Comparison of ENCODE assay signal across 13 mouse cellular contexts in the genomic region with DNA sequence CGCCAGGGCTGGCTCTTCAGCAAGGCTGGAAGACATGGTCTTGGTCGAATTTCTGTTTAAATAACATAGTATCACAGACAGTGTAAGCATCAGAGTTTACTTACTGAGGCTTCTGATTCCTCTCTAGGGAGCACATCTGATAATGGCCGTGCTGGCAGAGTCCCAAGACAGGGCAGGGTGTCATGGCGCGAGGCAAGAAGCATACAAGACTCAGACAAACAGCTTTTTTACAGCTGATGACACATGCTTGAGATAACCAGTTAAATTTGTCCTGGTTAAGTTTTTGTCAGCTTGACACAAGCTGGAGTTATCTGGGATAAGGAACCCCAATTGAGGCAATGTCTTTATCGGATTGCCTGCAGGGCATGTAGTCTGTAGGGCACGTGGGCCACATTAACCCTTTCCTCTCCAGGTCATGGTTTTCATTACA. TPM values are rescaled to one million over a fixed set of nuclear protein-coding genes. Genes with fewer than 3 reads are reported as not detected.
A peak's percentile ranks its signal among the peaks of the same experiment; 100 is the strongest.
DNase-seq lines count a peak whose midpoint lies in the region; ATAC-seq and TF ChIP-seq lines count a peak whose summit lies in the region.
"Had no signal": no experiment of that assay in that cellular context is flagged by ENCODE, and none has a peak within 500 bp of the region (broad histone marks: within the 10 kb centered on the region; RNA-seq: fewer than 3 reads in every experiment).

No protein-coding gene starts in this region.

- peak overlapping the region; percentile 57 to 66 for H3K4me3 ChIP-seq in liver, embryonic 14.5 days (ENCODE audit: insufficient read depth in 1 of 2, low read depth in 2 of 2, low read length in 2 of 2)
- H3K4me3 ChIP-seq: forebrain, embryonic 10.5 days; limb, embryonic 13.5 days had no signal

- H3K4me1 ChIP-seq in liver, embryonic 14.5 days (replicated peaks; ENCODE audit: control insufficient read depth in 2 of 2, insufficient read depth in 2 of 2, low read length in 1 of 2): peaks cover 17 to 24% of the 10 kb centered on the region in 2 experiments
- H3K4me1 ChIP-seq: limb, embryonic 13.5 days had no signal

- peak; percentile 96 for ATAC-seq in liver, embryonic 14.5 days (ENCODE audit: insufficient read depth)

- peak overlapping the region; percentile 91 for H3K27ac ChIP-seq in liver, embryonic 14.5 days
- H3K27ac ChIP-seq: forebrain, embryonic 10.5 days; kidney, postnatal 0 days; limb, embryonic 13.5 days had no signal

- TF ChIP-seq CTCF in liver, embryonic 14.5 days (IDR thresholded peaks at IDR 0.05; ENCODE audit: low read depth): no peak

- peak; percentile 94 for TF ChIP-seq EP300 in liver, embryonic 14.5 days (IDR thresholded peaks at IDR 0.05; ENCODE audit: low read depth)

- no peaks in the 10 kb centered on the region for H3K36me3 ChIP-seq in liver, embryonic 14.5 days (replicated peaks; ENCODE audit: control insufficient read depth, insufficient read depth, low read depth)
- H3K36me3 ChIP-seq: forebrain, embryonic 10.5 days; limb, embryonic 13.5 days had no signal

- peak overlapping the region; percentile 71 for H3K4me2 ChIP-seq in liver, embryonic 14.5 days (ENCODE audit: low read depth)
- H3K4me2 ChIP-seq: limb, embryonic 13.5 days had no signal

- WGBS in liver, embryonic 14.5 days (ENCODE audit: insufficient replicate concordance): 10% methylated on average over 7 of the region's 7 CpGs

- no peaks in the 10 kb centered on the region for H3K27me3 ChIP-seq in liver, embryonic 14.5 days (ENCODE audit: control insufficient read depth, insufficient read depth, low read length)
- H3K27me3 ChIP-seq: limb, embryonic 13.5 days had no signal

- peak overlapping the region; percentile 75 for H3K9ac ChIP-seq in liver, embryonic 14.5 days (replicated peaks)
- H3K9ac ChIP-seq: limb, embryonic 13.5 days had no signal

- peak; percentile 4 for DNase-seq in embryo, embryonic 10.5 days (ENCODE audit: low spot score)
- DNase-seq in embryo, embryonic 10 days (ENCODE audit: low spot score): no peak
- DNase-seq in spleen, adult 12 weeks (ENCODE audit: low spot score): peak; percentile 62
- no peak for DNase-seq in spleen, adult 18-20 months
- DNase-seq in liver, embryonic 14.5 days (ENCODE audit: low read depth in 3 of 3, low spot score in 3 of 3): peak; percentile 74 to 82 (median 78)
- no peak for DNase-seq in cerebellum, postnatal 10 days
- no peak for DNase-seq in urinary bladder, adult 2 months (ENCODE audit: low spot score)
- no peak for DNase-seq in urinary bladder, postnatal 10 days (ENCODE audit: low spot score)
- DNase-seq: cerebellum, postnatal 14 days had no signal

- H3K9me3 ChIP-seq in liver, embryonic 14.5 days (ENCODE audit: control insufficient read depth, low read length): no peaks in the 10 kb centered on the region
- H3K9me3 ChIP-seq: forebrain, embryonic 10.5 days; limb, embryonic 13.5 days had no signal

RNA-seq across cellular contexts. Expression of gene Cc2d2b, which starts 20.8 kb away (rescaled TPM):
- 0.38 and 0.71 TPM in 2 replicates for polyA plus RNA-seq in liver, embryonic 14.5 days (2012; rRNA removed)
- 0.69 and 1.1 TPM in 2 replicates for polyA plus RNA-seq in liver, embryonic 14.5 days (2014; fragmentation: Nextera tagmentation; extraction: Ambion mirVana)
- polyA plus RNA-seq in urinary bladder, adult 2 months (2012; rRNA removed): 0.07 and 0.12 TPM in 2 replicates
- polyA plus RNA-seq: C2C12; kidney, postnatal 0 days had no signal

Comparison
In these comparisons a context has a peak if more than half of its experiments do, and no peak if none do; other contexts are left out.
1. DNase-seq: peak in embryo, embryonic 10.5 days (single experiment), spleen, adult 12 weeks (single experiment) and liver, embryonic 14.5 days (3 of 3); none in embryo, embryonic 10 days (single experiment), spleen, adult 18-20 months (0 of 2), cerebellum, postnatal 10 days (0 of 2), urinary bladder, adult 2 months (single experiment) and urinary bladder, postnatal 10 days (single experiment).